Mouse (Mus musculus): ENCODE results near the gene Gbgt1. TPM values are rescaled to one million over a fixed set of nuclear protein-coding genes. Genes with fewer than 3 reads are reported as not detected.

The Gbgt1 gene
- polyA plus RNA-seq, 1 experiment from 2014 or later = 1.2 TPM

- ATAC-seq (ENCODE audit: low FRiP score, low TSS enrichment) (no peak), DNase-seq (ENCODE audit: low spot score) (no peak)
- no peak overlapping the region for H3K9ac ChIP-seq (ENCODE audit: low read length)
- peaks cover 29% of the 10 kb centered on the region for H3K36me3 ChIP-seq (ENCODE audit: control insufficient read depth, insufficient read depth, low read length)
- no peak overlapping the region for H3K27ac ChIP-seq (replicated peaks)
- no peak overlapping the region for H3K4me3 ChIP-seq (ENCODE audit: low read depth, low read length)
- H3K27me3 ChIP-seq (ENCODE audit: control insufficient read depth, insufficient read depth, low read length) = no peaks in the 10 kb centered on the region
- H3K4me2 ChIP-seq (replicated peaks; ENCODE audit: low read depth) = no peak overlapping the region
- no peaks in the 10 kb centered on the region for H3K9me3 ChIP-seq (ENCODE audit: control insufficient read depth, low read length)
- H3K4me1 ChIP-seq (replicated peaks; ENCODE audit: control insufficient read depth, insufficient read depth) = peaks cover 9% of the 10 kb centered on the region
- TF ChIP-seq EP300 (optimal IDR thresholded peaks at IDR 0.05) = no peak
- no peak for TF ChIP-seq CTCF (IDR thresholded peaks at IDR 0.05; ENCODE audit: low read depth)
- 81% methylated on average over 8 of the region's 8 CpGs for WGBS
Observed at GRCm38 (mm10) chr2:28543894-28544293, 47.2 kb downstream of the Gbgt1 start.

DNA sequence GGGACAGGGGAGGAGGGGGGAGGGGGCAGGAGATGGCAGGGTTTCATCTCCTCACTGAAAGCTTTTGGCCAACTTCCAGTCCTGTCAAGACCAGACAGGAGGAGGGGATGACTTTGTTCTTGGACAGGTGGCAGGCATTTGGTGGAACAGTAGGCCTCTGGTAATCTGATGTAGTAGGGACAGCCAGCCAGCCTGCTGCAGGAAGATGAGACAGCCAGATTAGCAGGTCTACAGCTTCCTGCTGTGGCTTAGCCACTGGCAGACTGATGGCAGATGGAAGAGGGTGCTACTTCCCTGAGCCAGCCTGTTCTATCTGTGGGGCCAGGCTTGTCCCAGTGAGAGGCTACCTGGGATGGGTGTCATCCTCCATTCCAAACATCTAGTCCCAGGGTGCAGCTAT, 49.3 kb downstream of the Gbgt1 start:
- no peak overlapping the region for H3K4me2 ChIP-seq (replicated peaks; ENCODE audit: low read depth)
- TF ChIP-seq EP300 (optimal IDR thresholded peaks at IDR 0.05) = no peak
- no peak for TF ChIP-seq CTCF (IDR thresholded peaks at IDR 0.05; ENCODE audit: low read depth)
- peaks cover 46% of the 10 kb centered on the region for H3K36me3 ChIP-seq (ENCODE audit: control insufficient read depth, insufficient read depth, low read length)
- H3K9ac ChIP-seq (ENCODE audit: low read length) = no peak overlapping the region
- DNase-seq (ENCODE audit: low spot score) (no peak), ATAC-seq (ENCODE audit: low FRiP score, low TSS enrichment) (no peak)
- no peak overlapping the region for H3K27ac ChIP-seq (replicated peaks)
- H3K27me3 ChIP-seq (ENCODE audit: control insufficient read depth, insufficient read depth, low read length) = no peaks in the 10 kb centered on the region
- no peak overlapping the region for H3K4me3 ChIP-seq (ENCODE audit: low read depth, low read length)
- no peaks in the 10 kb centered on the region for H3K9me3 ChIP-seq (ENCODE audit: control insufficient read depth, low read length)
- H3K4me1 ChIP-seq (replicated peaks; ENCODE audit: control insufficient read depth, insufficient read depth) = no peaks in the 10 kb centered on the region

DNA sequence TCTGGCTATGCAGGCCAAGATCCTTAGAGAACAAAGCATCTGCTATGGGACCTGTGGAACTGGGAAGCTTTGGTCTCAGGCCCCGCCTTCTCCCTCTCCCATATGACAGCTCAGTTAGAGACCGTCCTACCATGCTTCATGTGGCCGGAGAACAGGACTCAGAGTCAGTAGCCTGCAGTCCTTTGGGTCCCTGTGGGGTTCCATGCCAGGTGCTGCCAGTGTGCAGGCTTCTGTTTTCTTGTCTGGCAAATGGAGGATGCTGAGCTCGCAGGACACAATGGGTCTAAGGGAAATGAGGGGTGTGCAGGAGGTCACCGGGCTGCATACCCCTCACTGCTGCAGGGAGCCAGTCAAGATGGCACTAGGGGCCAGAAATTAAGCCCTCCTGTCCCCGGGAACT, 49.9 kb downstream of the Gbgt1 start:
- Histone ChIP-seq H3K9ac (ENCODE audit: low read length) (no peak overlapping the region), H3K4me2 (replicated peaks; ENCODE audit: low read depth) (no peak overlapping the region), H3K36me3 (ENCODE audit: control insufficient read depth, insufficient read depth, low read length) (peaks cover 48% of the 10 kb centered on the region), H3K9me3 (ENCODE audit: control insufficient read depth, low read length) (no peaks in the 10 kb centered on the region), H3K27me3 (ENCODE audit: control insufficient read depth, insufficient read depth, low read length) (no peaks in the 10 kb centered on the region), H3K4me3 (ENCODE audit: low read depth, low read length) (no peak overlapping the region), H3K27ac (replicated peaks) (no peak overlapping the region), H3K4me1 (replicated peaks; ENCODE audit: control insufficient read depth, insufficient read depth) (no peaks in the 10 kb centered on the region)
- TF ChIP-seq EP300 (optimal IDR thresholded peaks at IDR 0.05) (no peak), CTCF (IDR thresholded peaks at IDR 0.05; ENCODE audit: low read depth) (no peak)
- no peak for DNase-seq (ENCODE audit: low spot score)
- ATAC-seq (ENCODE audit: low FRiP score, low TSS enrichment) = no peak
- 77% methylated on average over 6 of the region's 6 CpGs for WGBS

DNA sequence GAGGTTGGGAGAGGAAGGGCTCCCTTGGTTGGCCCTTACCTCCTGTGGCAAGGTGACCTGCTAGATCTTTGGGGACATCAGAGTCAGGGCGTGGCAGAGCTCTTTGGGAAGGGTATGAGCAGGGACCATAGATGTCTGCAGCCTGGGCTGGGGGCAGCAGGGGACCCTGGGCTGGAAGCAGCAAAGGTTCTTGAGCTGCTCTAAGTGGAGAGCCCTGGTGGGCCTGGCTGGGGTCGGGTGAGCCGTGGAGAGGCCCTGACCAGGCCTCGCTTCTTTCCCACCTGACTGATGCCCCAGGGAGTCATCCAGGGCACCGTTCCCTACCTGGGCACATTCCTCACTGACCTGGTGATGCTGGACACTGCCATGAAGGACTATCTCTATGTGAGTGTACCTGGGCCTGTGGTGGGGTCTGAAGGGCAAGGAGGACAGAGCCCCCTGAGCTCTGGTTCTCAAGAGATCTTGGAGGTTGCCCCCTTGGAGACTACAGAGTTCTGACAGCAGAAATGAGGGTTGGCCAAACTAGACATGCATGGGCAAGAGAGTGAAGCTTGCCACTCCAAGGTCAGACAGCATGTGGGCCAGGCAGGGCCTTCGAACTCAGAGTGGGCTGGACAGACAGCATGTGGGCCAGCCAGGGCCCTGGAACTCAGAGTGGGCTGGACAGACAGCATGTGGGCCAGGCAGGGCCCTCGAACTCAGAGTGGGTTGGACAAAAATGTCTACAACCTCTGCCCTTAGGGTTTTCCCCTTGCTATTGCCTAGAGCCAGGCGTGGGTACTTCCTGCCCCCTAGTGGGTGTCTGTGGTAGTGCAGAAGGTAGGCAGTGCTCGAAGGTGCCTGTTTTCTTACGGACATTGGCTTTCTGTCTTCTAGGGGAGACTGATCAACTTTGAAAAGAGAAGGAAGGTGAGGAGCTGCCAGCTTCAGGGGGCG, 50.8 kb downstream of the Gbgt1 start:
- Histone ChIP-seq H3K4me3 (ENCODE audit: low read depth, low read length) (no peak overlapping the region), H3K27ac (replicated peaks) (no peak overlapping the region), H3K4me2 (replicated peaks; ENCODE audit: low read depth) (no peak overlapping the region), H3K36me3 (ENCODE audit: control insufficient read depth, insufficient read depth, low read length) (peaks cover 53% of the 10 kb centered on the region), H3K4me1 (replicated peaks; ENCODE audit: control insufficient read depth, insufficient read depth) (no peaks in the 10 kb centered on the region), H3K27me3 (ENCODE audit: control insufficient read depth, insufficient read depth, low read length) (no peaks in the 10 kb centered on the region), H3K9ac (ENCODE audit: low read length) (no peak overlapping the region), H3K9me3 (ENCODE audit: control insufficient read depth, low read length) (no peaks in the 10 kb centered on the region)
- peak; percentile 89 for DNase-seq (ENCODE audit: low spot score)
- 46% methylated on average over 11 of the region's 11 CpGs for WGBS
- TF ChIP-seq CTCF (IDR thresholded peaks at IDR 0.05; ENCODE audit: low read depth) = peak; percentile 99
- no peak for TF ChIP-seq EP300 (optimal IDR thresholded peaks at IDR 0.05)
- ATAC-seq (ENCODE audit: low FRiP score, low TSS enrichment) = peak; percentile 67

- WGBS = 83% methylated on average over 13 of the region's 13 CpGs
- Histone ChIP-seq H3K4me3 (ENCODE audit: low read depth, low read length) (no peak overlapping the region), H3K36me3 (ENCODE audit: control insufficient read depth, insufficient read depth, low read length) (peaks cover 49% of the 10 kb centered on the region), H3K4me2 (replicated peaks; ENCODE audit: low read depth) (no peak overlapping the region), H3K27ac (replicated peaks) (no peak overlapping the region), H3K4me1 (replicated peaks; ENCODE audit: control insufficient read depth, insufficient read depth) (no peaks in the 10 kb centered on the region), H3K27me3 (ENCODE audit: control insufficient read depth, insufficient read depth, low read length) (no peaks in the 10 kb centered on the region), H3K9me3 (ENCODE audit: control insufficient read depth, low read length) (no peaks in the 10 kb centered on the region), H3K9ac (ENCODE audit: low read length) (no peak overlapping the region)
- TF ChIP-seq EP300 (optimal IDR thresholded peaks at IDR 0.05) = no peak
- TF ChIP-seq CTCF (IDR thresholded peaks at IDR 0.05; ENCODE audit: low read depth) = no peak
- no peak for DNase-seq (ENCODE audit: low spot score)
- ATAC-seq (ENCODE audit: low FRiP score, low TSS enrichment) = no peak
Observed at GRCm38 (mm10) chr2:28549157-28549556, 52.5 kb downstream of the Gbgt1 start.

DNA sequence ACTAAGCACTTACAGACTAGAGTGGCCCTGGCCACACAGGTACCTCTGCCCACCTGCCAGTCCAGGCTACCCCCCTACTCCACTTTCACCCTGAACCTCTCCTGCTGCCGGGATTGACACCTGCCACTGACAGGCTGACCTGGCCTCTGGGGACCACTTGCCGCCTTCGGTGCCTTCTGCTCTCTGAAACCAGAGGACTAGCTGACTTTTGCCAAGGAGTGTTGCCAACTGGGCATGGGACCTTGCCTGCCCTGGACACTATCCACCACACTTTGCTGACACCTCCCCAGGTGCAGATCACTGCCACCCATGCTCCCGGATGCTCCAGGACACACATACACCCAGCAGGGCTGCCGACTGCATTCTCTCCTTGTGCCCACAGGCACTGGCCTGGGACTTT, 55.6 kb downstream of the Gbgt1 start:
- H3K27me3 ChIP-seq (ENCODE audit: control insufficient read depth, insufficient read depth, low read length) = no peaks in the 10 kb centered on the region
- no peaks in the 10 kb centered on the region for H3K4me1 ChIP-seq (replicated peaks; ENCODE audit: control insufficient read depth, insufficient read depth)
- H3K9ac ChIP-seq (ENCODE audit: low read length) = no peak overlapping the region
- no peak overlapping the region for H3K27ac ChIP-seq (replicated peaks)
- TF ChIP-seq CTCF (IDR thresholded peaks at IDR 0.05; ENCODE audit: low read depth) (no peak), EP300 (optimal IDR thresholded peaks at IDR 0.05) (no peak)
- WGBS = 93% methylated on average over 5 of the region's 5 CpGs
- H3K9me3 ChIP-seq (ENCODE audit: control insufficient read depth, low read length) = no peaks in the 10 kb centered on the region
- ATAC-seq (ENCODE audit: low FRiP score, low TSS enrichment) = no peak
- no peak overlapping the region for H3K4me3 ChIP-seq (ENCODE audit: low read depth, low read length)
- H3K36me3 ChIP-seq (ENCODE audit: control insufficient read depth, insufficient read depth, low read length) = peaks cover 36% of the 10 kb centered on the region
- DNase-seq (ENCODE audit: low spot score) = no peak
- no peak overlapping the region for H3K4me2 ChIP-seq (replicated peaks; ENCODE audit: low read depth)

Other genes with a start within 250 kb of the Gbgt1 start
- gene Ppp1r26, start 50.1 kb upstream of the Gbgt1 start, polyA plus RNA-seq (2015; fragmentation: Nextera tagmentation; extraction: Ambion mirVana) = 1.1 TPM in 2 replicates
- 0.63 and 1.2 TPM in 2 replicates for gene 1700007K13Rik, start 30.6 kb upstream of the Gbgt1 start, polyA plus RNA-seq (2015; fragmentation: Nextera tagmentation; extraction: Ambion mirVana)
- 25.3 and 28.3 TPM in 2 replicates for gene Mrps2, start 28.8 kb upstream of the Gbgt1 start, polyA plus RNA-seq (2015; fragmentation: Nextera tagmentation; extraction: Ambion mirVana)
- 5.5 and 6.2 TPM in 2 replicates for gene Gm10134, start 9.2 kb downstream of the Gbgt1 start, polyA plus RNA-seq (2015; fragmentation: Nextera tagmentation; extraction: Ambion mirVana)
- 23.9 and 26.8 TPM in 2 replicates for gene Ralgds, start 16.2 kb downstream of the Gbgt1 start, polyA plus RNA-seq (2015; fragmentation: Nextera tagmentation; extraction: Ambion mirVana)
- gene Cel, start 66.5 kb downstream of the Gbgt1 start, polyA plus RNA-seq (2015; fragmentation: Nextera tagmentation; extraction: Ambion mirVana) = 2.0 and 3.3 TPM in 2 replicates
- 13.1 and 14.0 TPM in 2 replicates for gene Gtf3c5, start 86.9 kb downstream of the Gbgt1 start, polyA plus RNA-seq (2015; fragmentation: Nextera tagmentation; extraction: Ambion mirVana)
- 0.07 and 0.40 TPM in 2 replicates for gene Gfi1b, start 125.1 kb downstream of the Gbgt1 start, polyA plus RNA-seq (2015; fragmentation: Nextera tagmentation; extraction: Ambion mirVana)
- 4.9 and 5.1 TPM in 2 replicates for gene Tsc1, start 144.3 kb downstream of the Gbgt1 start, polyA plus RNA-seq (2015; fragmentation: Nextera tagmentation; extraction: Ambion mirVana)
- gene Spaca9, start 202.8 kb downstream of the Gbgt1 start, polyA plus RNA-seq (2015; fragmentation: Nextera tagmentation; extraction: Ambion mirVana) = 0.57 and 0.69 TPM in 2 replicates
- gene Ak8, start 203.3 kb downstream of the Gbgt1 start, polyA plus RNA-seq (2015; fragmentation: Nextera tagmentation; extraction: Ambion mirVana) = 0.29 and 0.40 TPM in 2 replicates

All from stomach, postnatal 0 days (tissue).